Mouse (Mus musculus) embryonic fibroblast, embryonic 13.5 days (primary cell): ENCODE data around the gene Gm5678.

Source experiments
- CTCF ChIP-seq: IDR thresholded peaks from 2 replicates; pipeline ENCODE4 v1.5.1; 2011; ENCODE audit warnings: mild to moderate bottlenecking, control low read depth, low read length, moderate library complexity, borderline replicate concordance; ENCODE audit not compliant: insufficient read depth
- POLR2A ChIP-seq: IDR thresholded peaks from 2 replicates; pipeline ENCODE4 v1.6.1; 2011; ENCODE audit warnings: low read depth, mild to moderate bottlenecking, control low read depth, low read length, moderate library complexity

DNA sequence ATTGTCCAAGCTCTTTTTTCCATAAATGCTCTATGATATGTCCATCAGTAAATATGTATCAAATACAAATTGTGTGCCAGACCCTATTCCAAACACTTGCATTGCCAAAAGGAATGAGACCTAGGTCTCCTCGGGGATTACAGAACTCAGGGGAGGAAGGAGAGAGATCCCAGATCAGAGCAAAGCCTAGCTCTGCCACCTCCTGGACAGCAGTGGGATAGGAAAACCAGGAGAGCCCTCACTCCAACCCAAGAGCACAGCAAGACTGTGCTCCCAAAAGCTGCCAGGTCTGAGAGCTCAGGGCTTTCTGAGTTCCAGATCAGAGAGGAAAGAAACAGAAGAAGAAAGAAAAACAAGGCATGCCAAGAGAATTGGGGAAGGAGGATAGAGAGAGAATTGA lies 1.2 kb upstream of the Gm5678 start:
- peak; percentile 26; the same call in 1 of the 2 replicates for TF ChIP-seq CTCF
- TF ChIP-seq POLR2A = no peak
